In genomic region chr9:32787615-32788014, GRCm38 (mm10) we compare ENCODE assay signal across 9 mouse cellular contexts.
DNase-seq lines count a peak whose midpoint lies in the region; ATAC-seq and TF ChIP-seq lines count a peak whose summit lies in the region.
"Had no signal": no experiment of that assay in that cellular context is flagged by ENCODE, and none has a peak within 500 bp of the region (broad histone marks: within the 10 kb centered on the region; RNA-seq: fewer than 3 reads in every experiment).

No protein-coding gene starts in this region.

- DNase-seq in 3T3-L1 (ENCODE audit: low read depth, low spot score), result peak; percentile 33
- DNase-seq in adrenal gland, postnatal 36 days, result peak; percentile 20 to 60
- DNase-seq in heart, postnatal 0 days (ENCODE audit: low spot score), result no peak
- DNase-seq in limb, embryonic 14.5 days (ENCODE audit: low spot score), result peak; percentile 40
- no peak for DNase-seq in urinary bladder, postnatal 36 days (ENCODE audit: low spot score in 2 of 2)
- no peak for DNase-seq in spleen, postnatal 4 days (ENCODE audit: low spot score in 2 of 2)
- DNase-seq: cerebellum, adult 11 months; layer of hippocampus, postnatal 36 days had no signal

- H3K36me3 ChIP-seq in heart, postnatal 0 days (replicated peaks; ENCODE audit: control insufficient read depth, insufficient read depth, low read length), result no peaks in the 10 kb centered on the region
- no peaks in the 10 kb centered on the region for H3K36me3 ChIP-seq in limb, embryonic 14.5 days (ENCODE audit: control insufficient read depth, insufficient read depth, low read length)
- H3K36me3 ChIP-seq in forebrain, embryonic 16.5 days (ENCODE audit: control insufficient read depth, insufficient read depth), result no peaks in the 10 kb centered on the region

- H3K9me3 ChIP-seq in heart, postnatal 0 days (replicated peaks; ENCODE audit: control insufficient read depth, low read length), result no peaks in the 10 kb centered on the region
- no peaks in the 10 kb centered on the region for H3K9me3 ChIP-seq in limb, embryonic 14.5 days (ENCODE audit: control insufficient read depth, low read length)
- no peaks in the 10 kb centered on the region for H3K9me3 ChIP-seq in forebrain, embryonic 16.5 days (ENCODE audit: control insufficient read depth, low read length)

- H3K9ac ChIP-seq in heart, postnatal 0 days (replicated peaks; ENCODE audit: low read depth, low read length), result no peak overlapping the region
- H3K9ac ChIP-seq in limb, embryonic 14.5 days (ENCODE audit: low read depth, low read length, severe bottlenecking), result no peak overlapping the region
- no peak overlapping the region for H3K9ac ChIP-seq in forebrain, embryonic 16.5 days (replicated peaks; ENCODE audit: low read depth, low read length)

- H3K27me3 ChIP-seq in heart, postnatal 0 days (ENCODE audit: control insufficient read depth, insufficient read depth, low read length), result no peaks in the 10 kb centered on the region
- no peaks in the 10 kb centered on the region for H3K27me3 ChIP-seq in limb, embryonic 14.5 days (ENCODE audit: control insufficient read depth, insufficient read depth, low read length)
- no peaks in the 10 kb centered on the region for H3K27me3 ChIP-seq in forebrain, embryonic 16.5 days (replicated peaks; ENCODE audit: control insufficient read depth, insufficient read depth, low read length)

- no peak overlapping the region for H3K4me3 ChIP-seq in heart, postnatal 0 days (ENCODE audit: low read depth, low read length)
- H3K4me3 ChIP-seq in limb, embryonic 14.5 days (replicated peaks; ENCODE audit: low read length), result no peak overlapping the region
- no peak overlapping the region for H3K4me3 ChIP-seq in forebrain, embryonic 16.5 days (replicated peaks; ENCODE audit: low read length)

- H3K27ac ChIP-seq in heart, postnatal 0 days (ENCODE audit: low read depth), result no peak overlapping the region
- no peak overlapping the region for H3K27ac ChIP-seq in limb, embryonic 14.5 days (replicated peaks; ENCODE audit: low read depth, low read length)
- no peak overlapping the region for H3K27ac ChIP-seq in forebrain, embryonic 16.5 days (ENCODE audit: low read length)

- ATAC-seq in heart, postnatal 0 days (ENCODE audit: insufficient read depth, low read depth), result 0 out of 2 replicates have a peak, but pooled peaks have one; percentile 19
- peak; percentile 65 for ATAC-seq in limb, embryonic 14.5 days (ENCODE audit: low FRiP score, low read depth)
- no peak for ATAC-seq in forebrain, embryonic 16.5 days

- 0% methylated on average over 1 of the region's 1 CpGs for whole genome bisulfite sequencing in heart, postnatal 0 days
- 11% methylated on average over 1 of the region's 1 CpGs for WGBS in limb, embryonic 14.5 days
- 15% methylated on average over 1 of the region's 1 CpGs for WGBS in forebrain, embryonic 16.5 days

- no peak overlapping the region for H3K4me2 ChIP-seq in heart, postnatal 0 days (ENCODE audit: low read depth, low read length)
- H3K4me2 ChIP-seq in limb, embryonic 14.5 days (replicated peaks; ENCODE audit: low read depth, low read length, severe bottlenecking), result no peak overlapping the region
- no peak overlapping the region for H3K4me2 ChIP-seq in forebrain, embryonic 16.5 days (ENCODE audit: low read length)

- no peak for TF ChIP-seq EP300 in heart, postnatal 0 days (IDR thresholded peaks at IDR 0.05; ENCODE audit: low read depth)

- no peak for TF ChIP-seq CTCF in heart, postnatal 0 days (IDR thresholded peaks at IDR 0.05; ENCODE audit: low read depth)

- peaks cover 9% of the 10 kb centered on the region; the same call in 1 of the 2 replicates for H3K4me1 ChIP-seq in heart, postnatal 0 days (ENCODE audit: control insufficient read depth, insufficient read depth)
- peaks cover 16% of the 10 kb centered on the region for H3K4me1 ChIP-seq in limb, embryonic 14.5 days (ENCODE audit: control insufficient read depth, insufficient read depth, low read length)
- no peaks in the 10 kb centered on the region for H3K4me1 ChIP-seq in forebrain, embryonic 16.5 days (replicated peaks; ENCODE audit: control insufficient read depth, insufficient read depth, low read length)

- TF ChIP-seq POLR2A in limb, embryonic 14.5 days (IDR thresholded peaks at IDR 0.05; ENCODE audit: borderline replicate concordance, extremely low read depth, insufficient read depth, insufficient read length), result no peak

Comparison
In these comparisons a context has a peak if more than half of its experiments do, and no peak if none do; other contexts are left out.
1. DNase-seq: peak in 3T3-L1 (single experiment), adrenal gland, postnatal 36 days (2 of 2) and limb, embryonic 14.5 days (single experiment); none in heart, postnatal 0 days (single experiment), urinary bladder, postnatal 36 days (0 of 2) and spleen, postnatal 4 days (0 of 2).